Mouse (Mus musculus): ENCODE measurements at regions not wholly inside any gene's neighbourhood (a gene's known extent, or its start where the extent isn't known, plus 50 kb on each side); places are given as distances from the start of the nearest gene placed in this dataset.

- no peak for TF ChIP-seq ZNF384 (IDR thresholded peaks at IDR 0.05; ENCODE audit: low read depth, low read length)
- no peak for TF ChIP-seq CTCF (conservative IDR thresholded peaks at IDR 0.05 in 1 of 2, IDR thresholded peaks at IDR 0.05 in 1 of 2; ENCODE audit: low read depth in 2 of 2, low read length in 2 of 2)
- TF ChIP-seq TBP (conservative IDR thresholded peaks at IDR 0.05; ENCODE audit: low read depth, low read length) = no peak
- TF ChIP-seq EP300 (IDR thresholded peaks at IDR 0.05; ENCODE audit: low read length) = no peak
- TF ChIP-seq NELFE (IDR thresholded peaks at IDR 0.05; ENCODE audit: low read depth, low read length) = no peak
- no peak for TF ChIP-seq SIN3A (IDR thresholded peaks at IDR 0.05; ENCODE audit: low read length)
- TF ChIP-seq MAFK (IDR thresholded peaks at IDR 0.05; ENCODE audit: insufficient replicate concordance, low read length) = no peak
- TF ChIP-seq POLR2A (IDR thresholded peaks at IDR 0.05; ENCODE audit: low read depth, low read length) = no peak
- TF ChIP-seq ETS1 (conservative IDR thresholded peaks at IDR 0.05; ENCODE audit: low read depth, low read length) = no peak
- no peak for TF ChIP-seq MEF2A (IDR thresholded peaks at IDR 0.05; ENCODE audit: borderline replicate concordance, low read depth, low read length)
These were observed 731.0 kb upstream of the A1bg start for GRCm38 (mm10) chr15:61653853-61654252.

Measured in CH12.LX (cell line).